Mouse (Mus musculus) thymus, postnatal 0 days (tissue): Measurements from ENCODE around the gene Sost. TPM values are rescaled to one million over a fixed set of nuclear protein-coding genes. Genes with fewer than 3 reads are reported as not detected.
A peak's percentile ranks its signal among the peaks of the same experiment; 100 is the strongest.
"Not testable (repeated sequence)": the region's sequence is repeated elsewhere in the genome, so short reads cannot be mapped to it uniquely, and the experiment has no call there.

Experiments used
- DNase-seq: peaks from one replicate; pipeline ENCODE4 v3.0.0-alpha.2; 2015; ENCODE audit warnings: low spot score
- polyA plus RNA-seq: library from polyadenylated mRNA; unstranded; fragments of >200 nt; fragmentation: Nextera tagmentation; extraction: Ambion mirVana; gene quantifications from 2 replicates; pipeline ENCODE4 v1.2.1, GENCODE M21; 2015

The Sost gene
- 0.08 and 0.66 TPM in 2 replicates for polyA plus RNA-seq

DNA sequence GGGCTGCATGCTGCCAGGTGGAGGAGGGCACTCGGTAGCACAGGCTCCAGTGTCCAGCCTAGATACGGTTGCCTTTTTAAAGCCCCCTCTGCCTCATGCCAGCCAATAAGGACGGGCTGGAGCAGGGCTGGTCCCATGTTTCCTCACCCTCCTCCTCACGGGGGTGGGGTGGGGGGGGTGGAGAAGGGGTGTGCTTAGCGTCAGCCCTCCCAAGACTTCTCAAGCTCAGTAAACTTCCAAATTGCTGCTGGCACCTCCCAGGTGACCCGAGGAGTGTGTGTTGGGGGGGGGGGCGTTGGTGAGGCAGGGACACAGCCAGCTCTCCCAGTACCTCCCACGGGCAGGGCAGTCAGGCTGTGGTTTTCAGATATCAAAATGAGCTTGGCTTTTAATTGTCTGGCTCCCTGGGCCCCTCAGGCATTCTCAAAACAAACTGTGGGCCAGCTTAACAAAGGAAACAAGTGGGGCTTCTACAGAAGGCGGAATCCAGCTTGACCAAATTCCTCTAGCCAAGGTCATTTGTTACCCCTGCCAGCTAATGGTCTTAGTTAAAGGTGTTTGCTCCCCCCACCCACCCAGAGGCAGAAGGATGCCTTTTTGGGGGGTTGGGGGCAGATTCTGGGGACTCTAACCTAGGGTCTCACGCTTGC, at the start of gene Sost:
Gene Sost (minus strand): TSS at position 51 of the 650 bp plus-strand sequence.
- DNase-seq = no peak

GRCm38 (mm10) chr11:102016136-102016535, 49.3 kb upstream of the Sost start:
- DNase-seq = no peak

DNA sequence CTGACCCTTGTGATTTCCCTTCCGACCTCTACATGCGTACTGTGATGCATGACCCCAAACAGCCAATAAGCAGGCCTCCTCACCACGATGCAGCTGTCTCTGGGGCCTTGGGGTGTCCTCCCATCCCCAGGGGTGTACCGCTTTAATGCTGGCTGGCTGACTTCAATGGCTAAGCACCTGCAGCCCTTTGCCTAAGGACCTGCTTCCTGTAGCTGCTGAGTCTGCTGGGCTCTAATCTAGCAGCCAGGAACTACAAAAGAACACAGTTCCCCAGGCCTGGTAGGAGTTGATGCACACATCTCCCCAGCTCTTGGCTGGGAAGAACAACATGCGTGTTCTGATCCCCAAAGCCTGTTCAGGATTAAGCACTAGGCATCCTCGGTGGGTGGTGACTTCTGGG, 48.7 kb upstream of the Sost start:
- peak; percentile 26 for DNase-seq

- DNase-seq = no peak
Measured at GRCm38 (mm10) chr11:102013201-102013600, 46.4 kb upstream of the Sost start.

DNA sequence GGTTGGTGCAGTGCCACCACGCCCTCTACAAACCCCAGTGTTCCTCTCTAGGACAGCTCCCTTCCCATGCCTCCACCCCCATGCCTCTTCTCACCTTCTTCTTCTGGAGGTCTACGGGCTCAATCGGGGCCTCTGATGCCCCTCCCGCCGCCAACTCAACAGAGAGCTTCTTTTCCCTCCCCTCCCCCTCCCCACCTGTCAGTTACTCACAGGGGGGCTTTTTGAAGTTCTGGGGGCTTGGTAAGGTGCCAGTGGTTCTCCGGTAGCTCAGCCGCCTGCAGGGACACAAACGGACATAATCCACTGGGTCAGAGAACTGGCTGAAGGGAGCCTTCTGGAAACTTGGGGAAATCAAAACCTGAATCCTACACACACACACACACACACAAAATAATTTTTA, 44.7 kb upstream of the Sost start:
- DNase-seq = no peak

- DNase-seq = no peak
Measured at GRCm38 (mm10) chr11:102010140-102010539, 43.3 kb upstream of the Sost start.

- no peak for DNase-seq
Measured at GRCm38 (mm10) chr11:102008954-102009637, 42.3 kb upstream of the Sost start.

DNA sequence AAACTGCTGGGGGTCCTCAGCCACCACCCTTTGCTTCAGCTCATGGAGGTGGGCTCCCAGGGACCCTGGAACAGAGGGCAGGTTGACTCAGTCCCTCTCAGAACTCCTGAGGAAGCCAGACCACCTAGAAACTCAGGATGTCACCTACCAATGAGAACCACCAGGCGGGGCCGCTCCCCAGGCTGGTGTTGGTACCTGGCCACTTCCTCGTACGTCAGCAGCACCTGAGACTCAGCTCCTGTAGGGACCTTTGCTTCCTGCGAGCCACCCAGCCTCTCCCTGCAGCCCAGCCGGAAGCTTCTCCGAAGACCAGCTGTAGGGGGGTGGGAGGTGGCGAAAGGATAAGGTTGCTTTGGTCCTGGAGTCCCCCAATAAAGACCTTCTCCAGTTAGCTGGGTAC, 41.6 kb upstream of the Sost start:
- no peak for DNase-seq

GRCm38 (mm10) chr11:102006688-102007087, 39.9 kb upstream of the Sost start:
- DNase-seq = no peak

DNA sequence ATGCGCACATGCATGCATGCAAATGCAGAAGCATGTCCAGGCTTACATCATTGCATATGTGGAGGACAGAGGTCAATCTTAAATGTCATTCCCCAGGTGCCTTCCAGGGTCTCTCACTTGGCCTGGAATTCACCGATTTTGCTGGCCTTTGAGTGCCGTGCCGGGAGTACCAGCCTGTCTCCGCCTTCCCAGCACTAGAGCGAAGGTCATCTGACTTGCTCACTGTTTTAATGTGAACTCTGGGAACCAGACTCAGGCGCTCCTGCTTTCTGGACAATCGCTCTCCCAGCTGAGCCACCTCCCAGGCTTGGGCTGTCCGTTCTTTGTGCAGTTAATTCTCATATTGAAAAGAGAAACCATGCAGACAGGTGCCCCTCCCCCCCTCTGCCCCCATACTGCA, 39.5 kb upstream of the Sost start:
- DNase-seq = no peak

GRCm38 (mm10) chr11:102004251-102004650, 37.4 kb upstream of the Sost start:
- no peak for DNase-seq

GRCm38 (mm10) chr11:101999466-101999865, 32.7 kb upstream of the Sost start:
- DNase-seq = no peak

DNA sequence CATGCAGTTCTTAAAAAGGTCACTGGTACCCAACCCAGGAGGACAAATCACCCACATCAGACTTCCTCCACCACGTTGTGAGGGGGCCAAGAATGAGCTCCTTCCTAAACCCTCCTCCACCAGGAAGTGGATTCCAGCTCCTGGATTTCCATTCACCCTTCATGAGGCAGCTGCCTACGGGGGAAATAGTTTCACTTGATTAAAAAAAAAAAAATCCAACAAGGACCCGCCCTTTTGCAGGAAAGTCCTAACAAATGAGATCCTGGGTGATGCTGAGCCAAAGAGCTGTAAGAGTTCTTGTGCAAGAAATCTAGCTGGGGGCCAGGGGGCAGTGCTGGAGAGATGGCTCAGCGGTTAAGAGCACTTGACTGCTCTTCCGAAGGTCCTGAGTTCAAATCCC, 31.4 kb upstream of the Sost start:
- no peak for DNase-seq

DNA sequence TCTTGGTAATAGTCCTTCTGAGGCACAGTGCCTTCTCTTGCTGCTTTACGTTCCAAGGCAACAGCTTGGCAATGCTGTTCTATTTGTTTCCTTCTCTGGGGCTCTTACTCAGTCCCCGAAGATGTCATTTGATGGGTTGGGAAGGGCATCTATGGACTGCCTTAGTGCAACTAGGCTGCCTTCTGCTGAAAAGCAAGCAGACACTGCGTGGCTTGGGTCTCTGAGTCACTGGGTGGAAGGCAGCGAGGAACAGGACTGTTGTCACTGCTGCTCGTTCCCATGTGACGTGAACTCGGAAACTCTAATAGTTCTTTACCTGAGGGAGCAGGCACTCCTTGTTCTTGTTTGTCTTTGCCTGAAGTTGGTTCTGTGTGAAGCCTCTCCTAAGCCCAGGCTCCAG, 29.1 kb upstream of the Sost start:
- DNase-seq = no peak

- DNase-seq = no peak
Measured at GRCm38 (mm10) chr11:101994100-101994499, 27.3 kb upstream of the Sost start.

DNA sequence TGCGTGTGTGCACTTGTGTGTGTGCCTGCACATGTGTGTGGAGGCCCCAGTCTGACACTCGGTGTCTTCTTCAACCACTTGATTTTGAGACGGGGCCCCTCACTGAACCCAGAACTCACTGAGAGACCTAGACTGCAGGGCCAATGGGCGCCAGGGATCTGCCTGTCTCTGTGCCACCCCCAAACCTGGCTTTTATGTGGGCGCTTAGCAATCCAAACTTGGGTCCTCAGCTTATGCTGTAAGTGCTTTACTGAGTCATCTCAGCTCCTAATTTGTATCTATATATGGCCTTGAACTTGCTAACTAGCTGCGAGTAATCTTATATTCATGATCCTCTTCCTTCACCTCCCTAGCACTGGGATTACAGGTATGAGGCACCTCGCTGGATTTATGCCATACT, 25.6 kb upstream of the Sost start:
- no peak for DNase-seq

DNA sequence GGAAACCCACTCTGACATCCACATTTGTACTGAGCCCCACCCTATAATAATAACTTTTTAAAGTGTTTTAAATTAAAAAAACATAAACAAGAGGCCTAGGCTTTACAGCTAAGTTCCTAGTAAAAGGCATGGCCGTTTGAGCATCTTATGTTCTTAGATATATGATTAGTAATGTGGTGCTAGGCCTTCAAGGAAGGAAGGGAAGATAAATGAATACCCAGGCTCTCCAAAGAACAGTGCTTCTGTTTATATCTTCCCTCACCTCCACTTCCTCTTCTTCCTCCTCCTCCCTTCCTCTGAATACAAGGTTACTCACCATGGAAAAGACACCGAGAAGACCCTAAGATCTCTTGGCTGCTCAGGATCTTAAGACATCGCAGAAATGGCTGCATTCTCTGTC, 25.0 kb upstream of the Sost start:
- no peak for DNase-seq

- no peak for DNase-seq
Measured at GRCm38 (mm10) chr11:101990244-101990643, 23.4 kb upstream of the Sost start.

DNA sequence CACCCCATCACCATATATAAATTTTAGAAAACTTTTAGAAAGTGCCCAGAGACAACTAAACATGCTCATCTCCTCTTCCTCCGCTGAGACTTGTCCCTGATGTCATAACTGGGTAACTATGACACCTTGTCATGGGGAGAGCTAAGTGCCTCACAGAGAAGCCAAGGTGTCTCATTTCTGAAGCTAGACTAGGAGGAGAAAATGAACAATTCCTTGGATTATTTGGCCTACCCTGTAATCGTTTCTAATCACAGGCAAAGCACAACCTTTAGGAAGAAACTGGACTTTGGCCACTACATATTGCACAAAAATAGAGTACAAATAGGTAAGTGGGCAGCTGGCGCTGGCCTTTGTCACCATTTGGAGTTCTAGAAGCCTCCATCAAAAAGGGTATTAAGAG, 20.1 kb upstream of the Sost start, which contains the start of gene Dusp3:
Gene Dusp3 (minus strand): TSS at position 101 of the 400 bp plus-strand sequence.
- DNase-seq = no peak

DNA sequence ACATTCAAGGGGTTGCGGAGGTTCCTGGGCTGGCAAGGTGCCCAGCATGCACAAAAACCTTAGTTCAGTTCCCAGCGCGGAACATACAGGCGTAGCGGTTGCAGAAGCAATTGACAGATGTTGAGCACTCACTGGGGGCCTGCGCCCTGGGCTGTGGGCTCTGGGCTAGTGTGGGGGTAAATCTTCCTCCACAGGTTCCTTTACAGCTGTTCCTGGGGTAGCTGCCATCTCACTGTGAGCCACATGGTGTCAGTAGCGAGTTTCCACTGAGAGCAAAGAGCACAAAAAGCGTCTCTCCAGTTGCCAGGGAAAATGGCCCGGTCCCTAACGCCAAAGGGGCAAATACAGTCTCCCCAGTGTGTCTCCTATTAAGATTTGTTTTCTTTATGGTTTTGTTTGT, 19.2 kb upstream of the Sost start:
- peak; percentile 60 for DNase-seq

- DNase-seq = not testable (repeated sequence)
Measured at GRCm38 (mm10) chr11:101985450-101985849, 18.6 kb upstream of the Sost start.

- DNase-seq = peak; percentile 37
Measured at GRCm38 (mm10) chr11:101984054-101985025, 17.5 kb upstream of the Sost start, which contains the start of gene Cfap97d1. TSS of gene Cfap97d1 (plus strand) at chr11:101984279.
